Mouse (Mus musculus): ENCODE data around the gene Vps52. TPM values are rescaled to one million over a fixed set of nuclear protein-coding genes. Genes with fewer than 3 reads are reported as not detected.

Vps52 gene
- total and polyA plus RNA-seq, 2 experiments from 2014 or later: 46.1 to 65.8 TPM

DNA sequence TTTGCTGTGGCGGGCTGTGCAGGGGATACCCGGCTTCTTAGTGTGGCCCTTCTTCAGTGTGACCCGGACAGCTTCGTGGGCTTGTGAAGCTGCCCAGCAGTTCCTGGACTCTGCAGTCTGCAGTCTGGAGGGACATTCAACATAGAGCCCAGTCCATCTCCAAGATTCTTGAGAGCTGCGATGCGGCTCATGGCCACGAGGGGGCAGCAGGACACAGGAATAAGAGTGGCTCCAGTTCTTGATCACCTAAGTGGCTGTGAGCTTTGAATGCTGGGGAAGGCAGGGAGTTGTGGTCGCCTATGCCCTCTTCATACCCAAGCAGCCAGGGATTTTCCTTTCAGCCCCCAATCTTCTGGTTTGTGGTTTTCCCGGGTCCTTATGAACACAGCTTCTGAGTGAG lies 12.9 kb downstream of the Vps52 start:
- Histone ChIP-seq H3K9me3 (ENCODE audit: low read length) (0 out of 2 replicates have a peak, but pooled peaks cover 2% of the 10 kb centered on the region), H3K4me2 (ENCODE audit: low read depth, low read length, poor library complexity, severe bottlenecking) (peak overlapping the region; percentile 18; the same call in 1 of the 2 replicates), H3K4me3 (ENCODE audit: low read depth, low read length) (no peak overlapping the region), H3K27ac (ENCODE audit: low read depth, low read length) (no peak overlapping the region), H3K9ac (replicated peaks; ENCODE audit: low read length, poor library complexity, severe bottlenecking) (no peak overlapping the region), H3K36me3 (ENCODE audit: insufficient read depth, low read length) (peaks cover 17% of the 10 kb centered on the region; the same call in 1 of the 2 replicates), H3K4me1 (ENCODE audit: insufficient read depth, low read length) (no peaks in the 10 kb centered on the region), H3K27me3 (ENCODE audit: insufficient read depth, low read length) (peaks cover 6% of the 10 kb centered on the region)
- WGBS: 4% methylated on average over 9 of the region's 9 CpGs
- ATAC-seq (ENCODE audit: low FRiP score) (peak; percentile 78), DNase-seq (ENCODE audit: low spot score) (peak; percentile 87)
- peak; percentile 93 for TF ChIP-seq CTCF (IDR thresholded peaks at IDR 0.05)

DNA sequence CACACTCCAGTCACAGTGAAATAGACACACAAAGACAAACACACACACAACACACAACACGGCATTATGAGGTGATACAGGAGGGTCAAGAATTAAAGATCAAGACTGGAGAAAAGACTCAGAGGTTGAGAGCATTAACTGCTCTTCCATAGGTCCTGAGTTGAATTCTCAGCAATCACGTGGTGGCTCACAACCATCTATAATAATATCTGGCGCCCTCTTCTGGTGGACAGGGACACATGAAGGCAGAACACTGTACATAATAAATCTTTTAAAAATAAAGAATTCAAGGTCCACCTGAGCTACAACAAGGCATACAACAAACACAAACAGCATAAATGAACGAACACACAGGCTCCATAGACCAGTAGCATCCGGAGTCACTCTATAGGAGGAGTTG lies 13.3 kb downstream of the Vps52 start:
- no peak overlapping the region for H3K4me3 ChIP-seq (ENCODE audit: low read depth, low read length)
- peak; percentile 69 for ATAC-seq (ENCODE audit: low FRiP score)
- H3K4me2 ChIP-seq (ENCODE audit: low read depth, low read length, poor library complexity, severe bottlenecking): peak overlapping the region; percentile 18; the same call in 1 of the 2 replicates
- DNase-seq (ENCODE audit: low spot score): peak; percentile 66
- peaks cover 16% of the 10 kb centered on the region; the same call in 1 of the 2 replicates for H3K36me3 ChIP-seq (ENCODE audit: insufficient read depth, low read length)
- peaks cover 11% of the 10 kb centered on the region for H3K27me3 ChIP-seq (ENCODE audit: insufficient read depth, low read length)
- no peak overlapping the region for H3K9ac ChIP-seq (replicated peaks; ENCODE audit: low read length, poor library complexity, severe bottlenecking)
- WGBS: 34% methylated on average over 5 of the region's 5 CpGs
- no peak overlapping the region for H3K27ac ChIP-seq (ENCODE audit: low read depth, low read length)
- H3K4me1 ChIP-seq (ENCODE audit: insufficient read depth, low read length): no peaks in the 10 kb centered on the region
- peak; percentile 73 for TF ChIP-seq CTCF (IDR thresholded peaks at IDR 0.05)
- 0 out of 2 replicates have a peak, but pooled peaks cover 2% of the 10 kb centered on the region for H3K9me3 ChIP-seq (ENCODE audit: low read length)

DNA sequence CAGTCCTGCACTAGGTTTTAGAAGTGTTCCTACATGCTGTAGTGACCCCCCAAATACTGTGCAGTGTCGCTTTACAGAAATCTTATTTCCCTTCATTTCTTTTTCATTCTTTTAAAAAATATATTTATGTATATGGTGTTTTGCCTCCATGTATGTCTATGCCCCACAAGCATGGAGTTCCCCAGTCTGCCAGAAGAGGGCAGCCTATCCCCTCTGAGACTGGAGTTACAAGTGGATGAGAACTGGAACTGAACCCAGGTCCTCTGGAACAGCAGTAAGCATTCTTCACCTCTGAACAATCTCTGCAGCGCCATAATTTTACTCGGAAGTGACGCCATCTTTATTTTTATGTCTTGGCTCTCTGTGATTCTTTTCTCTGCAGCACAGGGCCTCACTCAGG lies 13.8 kb downstream of the Vps52 start:
- H3K36me3 ChIP-seq (ENCODE audit: insufficient read depth, low read length): peaks cover 16% of the 10 kb centered on the region; the same call in 1 of the 2 replicates
- WGBS: 78% methylated on average over 4 of the region's 4 CpGs
- H3K9ac ChIP-seq (replicated peaks; ENCODE audit: low read length, poor library complexity, severe bottlenecking): no peak overlapping the region
- peak; percentile 45 for TF ChIP-seq CTCF (IDR thresholded peaks at IDR 0.05)
- no peak overlapping the region for H3K4me2 ChIP-seq (ENCODE audit: low read depth, low read length, poor library complexity, severe bottlenecking)
- ATAC-seq (ENCODE audit: low FRiP score) (no peak), DNase-seq (ENCODE audit: low spot score) (no peak)
- H3K4me1 ChIP-seq (ENCODE audit: insufficient read depth, low read length): no peaks in the 10 kb centered on the region
- H3K27ac ChIP-seq (ENCODE audit: low read depth, low read length): no peak overlapping the region
- no peak overlapping the region for H3K4me3 ChIP-seq (ENCODE audit: low read depth, low read length)
- H3K27me3 ChIP-seq (ENCODE audit: insufficient read depth, low read length): peaks cover 14% of the 10 kb centered on the region
- H3K9me3 ChIP-seq (ENCODE audit: low read length): 0 out of 2 replicates have a peak, but pooled peaks cover 2% of the 10 kb centered on the region

DNA sequence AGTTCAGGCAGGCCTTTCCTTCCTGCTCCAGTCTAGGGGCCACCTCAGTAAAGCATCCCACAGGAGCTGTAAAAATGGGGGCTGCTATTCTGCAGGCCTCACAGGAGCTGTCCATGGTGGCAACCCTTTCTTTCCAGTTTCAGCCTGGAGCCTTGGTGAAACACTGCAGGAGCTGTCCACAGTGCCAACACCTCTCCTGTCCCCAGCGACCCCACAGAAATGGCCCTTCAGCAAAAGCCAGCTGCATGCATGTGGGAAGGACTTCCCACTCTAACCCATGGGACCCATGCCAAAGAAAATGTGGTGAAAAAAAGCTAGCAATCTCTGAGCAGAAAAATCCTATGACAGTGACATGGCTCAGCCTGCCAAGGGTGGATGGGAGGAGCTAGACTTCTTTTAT lies 17.1 kb downstream of the Vps52 start:
- H3K4me3 ChIP-seq (ENCODE audit: low read depth, low read length): no peak overlapping the region
- peaks cover 27% of the 10 kb centered on the region for H3K27me3 ChIP-seq (ENCODE audit: insufficient read depth, low read length)
- no peak overlapping the region for H3K9ac ChIP-seq (replicated peaks; ENCODE audit: low read length, poor library complexity, severe bottlenecking)
- DNase-seq (ENCODE audit: low spot score) (no peak), ATAC-seq (ENCODE audit: low FRiP score) (no peak)
- WGBS: 13% methylated on average over 1 of the region's 1 CpGs
- no peak overlapping the region for H3K4me2 ChIP-seq (ENCODE audit: low read depth, low read length, poor library complexity, severe bottlenecking)
- 0 out of 2 replicates have a peak, but pooled peaks cover 2% of the 10 kb centered on the region for H3K9me3 ChIP-seq (ENCODE audit: low read length)
- no peak for TF ChIP-seq CTCF (IDR thresholded peaks at IDR 0.05)
- H3K27ac ChIP-seq (ENCODE audit: low read depth, low read length): no peak overlapping the region
- no peaks in the 10 kb centered on the region for H3K36me3 ChIP-seq (ENCODE audit: insufficient read depth, low read length)
- H3K4me1 ChIP-seq (ENCODE audit: insufficient read depth, low read length): no peaks in the 10 kb centered on the region

DNA sequence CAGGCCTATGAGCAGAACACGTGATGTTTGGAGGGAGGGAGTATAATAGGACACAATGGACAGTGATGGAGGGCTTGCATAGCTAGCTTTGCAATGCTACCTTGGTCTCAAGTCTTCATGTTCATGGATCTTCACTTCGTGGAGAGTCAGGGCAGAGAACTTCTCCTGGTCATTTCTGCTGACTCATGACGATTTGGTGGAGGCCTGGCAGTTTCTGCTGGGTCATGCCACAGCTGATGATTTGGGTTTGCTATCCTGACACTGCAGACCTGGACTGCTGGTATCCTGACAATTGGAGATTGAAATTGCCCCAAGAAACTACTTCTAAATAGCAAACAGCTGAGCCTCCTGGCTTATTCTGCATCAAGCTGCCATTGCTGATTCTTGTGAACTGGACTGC lies 18.0 kb downstream of the Vps52 start:
- Histone ChIP-seq H3K4me2 (ENCODE audit: low read depth, low read length, poor library complexity, severe bottlenecking) (no peak overlapping the region), H3K27me3 (ENCODE audit: insufficient read depth, low read length) (peaks cover 35% of the 10 kb centered on the region), H3K9me3 (ENCODE audit: low read length) (0 out of 2 replicates have a peak, but pooled peaks cover 2% of the 10 kb centered on the region), H3K9ac (replicated peaks; ENCODE audit: low read length, poor library complexity, severe bottlenecking) (no peak overlapping the region), H3K27ac (ENCODE audit: low read depth, low read length) (no peak overlapping the region), H3K36me3 (ENCODE audit: insufficient read depth, low read length) (no peaks in the 10 kb centered on the region), H3K4me1 (ENCODE audit: insufficient read depth, low read length) (no peaks in the 10 kb centered on the region), H3K4me3 (ENCODE audit: low read depth, low read length) (no peak overlapping the region)
- 61% methylated on average over 3 of the region's 3 CpGs for WGBS
- no peak for ATAC-seq (ENCODE audit: low FRiP score)
- DNase-seq (ENCODE audit: low spot score): no peak
- TF ChIP-seq CTCF (IDR thresholded peaks at IDR 0.05): no peak

DNA sequence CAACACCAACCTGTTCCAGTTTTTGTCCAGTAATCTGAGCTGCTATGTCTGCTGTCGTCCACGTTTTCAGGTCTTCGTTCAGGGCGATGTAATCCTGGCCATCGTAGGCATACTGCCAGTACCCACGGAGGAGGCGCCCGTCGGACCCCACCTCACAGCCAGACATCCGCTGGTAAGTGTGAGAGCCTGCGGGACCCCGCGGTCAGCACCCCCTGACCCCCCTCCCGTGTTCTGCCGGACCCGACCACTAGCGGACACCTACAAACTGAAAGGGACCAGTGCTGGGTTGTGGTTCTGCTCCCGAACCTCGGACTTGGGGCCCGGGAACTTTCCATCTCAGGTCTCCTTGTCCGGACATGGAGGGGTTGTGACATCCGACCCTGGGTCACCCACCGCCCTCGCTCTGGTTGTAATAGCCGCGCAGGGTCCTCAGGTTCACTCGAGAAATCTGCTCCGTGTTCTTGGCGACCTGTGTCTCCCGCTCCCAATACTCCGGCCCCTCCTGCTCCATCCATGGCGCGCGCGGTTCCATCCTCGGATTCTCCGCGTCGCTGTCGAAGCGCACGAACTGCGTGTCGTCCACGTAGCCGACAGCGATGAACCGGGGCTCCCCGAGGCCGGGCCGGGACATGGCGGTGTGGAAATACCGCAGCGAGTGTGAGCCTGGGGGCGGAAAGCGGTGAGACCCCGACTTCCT lies 22.4 kb downstream of the Vps52 start:
- H3K4me3 ChIP-seq (ENCODE audit: low read depth, low read length): peak overlapping the region; percentile 36
- H3K4me2 ChIP-seq (ENCODE audit: low read depth, low read length, poor library complexity, severe bottlenecking): peak overlapping the region; percentile 45
- H3K4me1 ChIP-seq (ENCODE audit: insufficient read depth, low read length): no peaks in the 10 kb centered on the region
- peaks cover 38% of the 10 kb centered on the region for H3K27me3 ChIP-seq (ENCODE audit: insufficient read depth, low read length)
- WGBS: under 1% methylated on average over 57 of the region's 57 CpGs
- no peak for ATAC-seq (ENCODE audit: low FRiP score)
- no peak for DNase-seq (ENCODE audit: low spot score)
- no peak overlapping the region for H3K27ac ChIP-seq (ENCODE audit: low read depth, low read length)
- peak overlapping the region; percentile 6; the same call in 1 of the 2 replicates for H3K9ac ChIP-seq (replicated peaks; ENCODE audit: low read length, poor library complexity, severe bottlenecking)
- H3K9me3 ChIP-seq (ENCODE audit: low read length): no peaks in the 10 kb centered on the region
- no peak for TF ChIP-seq CTCF (IDR thresholded peaks at IDR 0.05)
- no peaks in the 10 kb centered on the region for H3K36me3 ChIP-seq (ENCODE audit: insufficient read depth, low read length)
